Mouse (Mus musculus): ENCODE measurements around the gene Slc22a15. TPM values are rescaled to one million over a fixed set of nuclear protein-coding genes. Genes with fewer than 3 reads are reported as not detected.

Slc22a15 gene
- total RNA-seq (2017): 6.7 and 7.7 TPM in 2 replicates

DNA sequence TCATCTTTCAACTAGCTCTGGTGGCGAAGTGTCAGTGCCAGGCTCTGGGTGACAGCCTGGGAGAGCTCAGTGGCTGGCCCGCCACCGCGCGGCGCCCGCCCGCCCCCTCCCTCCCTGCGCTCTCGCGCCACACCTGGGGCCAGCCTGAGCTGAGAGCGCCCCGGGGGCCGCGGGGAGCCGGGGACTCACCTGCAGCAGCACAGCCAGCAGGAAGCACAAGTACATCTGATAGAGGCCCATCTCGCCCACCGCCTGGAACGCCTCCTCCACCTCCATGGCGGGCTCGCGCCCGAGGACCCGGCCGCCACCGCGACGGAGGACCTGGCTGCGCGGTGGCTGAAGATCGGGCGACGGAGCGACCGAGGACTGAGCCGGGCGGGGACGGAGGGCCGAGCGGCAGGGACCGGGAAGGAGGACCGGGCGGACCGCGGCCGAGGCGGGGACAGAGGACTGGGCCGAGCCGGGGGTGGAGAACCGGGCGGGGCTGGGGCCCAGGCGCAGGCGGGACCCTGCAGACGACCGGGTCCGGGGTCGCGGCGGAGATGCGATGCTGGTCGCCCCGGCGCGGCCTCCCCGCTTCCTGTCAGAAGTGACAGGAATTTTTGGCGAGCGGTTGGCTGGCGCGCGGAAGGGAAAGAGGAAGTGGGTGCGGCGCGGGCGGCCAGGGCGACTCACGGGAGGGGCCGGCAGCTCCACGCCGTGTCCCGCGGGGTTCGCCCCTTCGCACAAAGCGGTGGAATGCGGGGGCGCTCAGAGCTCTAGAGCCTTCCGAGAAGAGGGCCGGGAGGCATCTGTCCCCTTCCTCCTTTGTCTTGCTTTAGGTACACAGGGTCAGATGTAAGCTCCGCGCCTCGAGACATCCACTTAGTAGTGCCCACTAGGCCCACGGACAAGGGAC lies at the start of gene Slc22a15:
Slc22a15 (minus strand) TSS at position 611 of the 898 bp plus-strand sequence.
- peak; percentile 81 for ATAC-seq (replicated peaks; ENCODE audit: low read depth, poor library complexity, severe bottlenecking)

DNA sequence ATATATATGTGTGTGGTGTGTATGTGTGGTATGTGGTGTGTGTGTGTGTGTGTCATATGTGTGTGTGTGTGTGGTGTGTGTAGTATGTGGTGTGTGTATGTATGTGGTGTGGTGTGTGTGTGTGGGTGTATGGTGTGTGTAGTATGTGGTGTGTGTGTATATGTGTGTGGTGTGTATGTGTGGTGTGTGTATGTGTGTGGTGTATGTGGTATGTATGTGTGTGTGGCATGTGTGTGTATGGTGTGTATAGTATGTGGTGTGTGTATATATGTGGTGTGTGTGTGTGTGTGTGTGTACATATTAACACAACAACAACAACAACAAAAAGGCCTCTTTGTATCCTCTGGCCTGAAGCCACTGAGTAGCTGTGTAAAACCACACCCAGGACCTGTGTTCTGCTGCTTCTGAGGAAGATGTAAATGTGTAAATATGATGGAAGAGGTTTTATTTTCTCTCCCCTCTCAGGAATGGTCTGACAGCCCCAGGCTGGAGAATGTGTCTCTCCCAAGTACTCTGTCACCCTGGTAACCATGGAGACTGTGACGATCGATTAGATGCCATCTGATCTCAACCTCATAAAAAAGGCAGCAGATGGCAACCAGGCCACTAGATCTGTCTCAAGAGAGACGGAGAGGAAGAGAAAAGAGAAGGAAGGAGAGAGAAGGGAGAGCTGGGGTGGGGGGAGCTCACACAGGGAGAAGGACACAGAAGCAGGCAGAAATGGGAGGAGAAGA lies 42.7 kb upstream of the Slc22a15 start:
- ATAC-seq (replicated peaks; ENCODE audit: low read depth, poor library complexity, severe bottlenecking): no peak

DNA sequence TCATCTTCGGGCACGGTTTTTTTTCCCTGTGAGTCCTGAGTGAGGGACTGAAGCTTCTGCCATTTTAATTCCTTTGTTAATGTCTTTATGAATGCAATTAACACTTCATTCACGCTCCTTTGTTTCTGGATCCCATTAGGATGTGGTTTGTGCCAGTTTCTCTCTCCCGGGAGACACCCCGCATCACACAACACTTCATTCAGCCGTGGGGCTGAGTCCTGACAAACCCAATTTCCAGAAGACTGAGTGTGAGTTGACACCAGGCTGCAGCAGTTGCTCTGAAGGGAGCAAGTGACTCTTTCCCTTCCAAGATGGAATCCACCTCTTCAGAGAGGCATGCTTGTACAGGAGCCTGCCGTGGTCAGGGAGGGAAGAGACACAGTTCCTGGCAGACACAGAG lies 40.1 kb upstream of the Slc22a15 start:
- no peak for ATAC-seq (replicated peaks; ENCODE audit: low read depth, poor library complexity, severe bottlenecking)

DNA sequence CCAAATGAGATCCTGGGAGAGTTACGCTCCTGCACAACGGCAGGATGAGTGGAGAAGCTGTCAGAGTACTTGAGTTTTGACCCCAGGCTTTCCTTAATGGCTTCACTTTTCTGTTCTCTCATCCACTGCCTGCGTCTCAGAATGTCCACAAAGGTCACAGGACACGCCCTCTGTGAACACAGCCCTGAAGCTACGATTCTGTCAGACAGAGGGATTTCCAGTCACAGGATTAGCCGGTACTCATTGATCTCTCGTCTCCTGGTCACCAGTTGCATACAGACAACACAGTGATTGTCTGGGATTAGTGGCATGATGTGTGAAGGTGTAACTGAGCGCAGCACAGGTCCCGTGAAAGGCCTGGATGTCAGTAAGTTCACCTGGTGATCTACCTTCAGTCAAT lies 39.2 kb upstream of the Slc22a15 start:
- ATAC-seq (replicated peaks; ENCODE audit: low read depth, poor library complexity, severe bottlenecking): no peak

DNA sequence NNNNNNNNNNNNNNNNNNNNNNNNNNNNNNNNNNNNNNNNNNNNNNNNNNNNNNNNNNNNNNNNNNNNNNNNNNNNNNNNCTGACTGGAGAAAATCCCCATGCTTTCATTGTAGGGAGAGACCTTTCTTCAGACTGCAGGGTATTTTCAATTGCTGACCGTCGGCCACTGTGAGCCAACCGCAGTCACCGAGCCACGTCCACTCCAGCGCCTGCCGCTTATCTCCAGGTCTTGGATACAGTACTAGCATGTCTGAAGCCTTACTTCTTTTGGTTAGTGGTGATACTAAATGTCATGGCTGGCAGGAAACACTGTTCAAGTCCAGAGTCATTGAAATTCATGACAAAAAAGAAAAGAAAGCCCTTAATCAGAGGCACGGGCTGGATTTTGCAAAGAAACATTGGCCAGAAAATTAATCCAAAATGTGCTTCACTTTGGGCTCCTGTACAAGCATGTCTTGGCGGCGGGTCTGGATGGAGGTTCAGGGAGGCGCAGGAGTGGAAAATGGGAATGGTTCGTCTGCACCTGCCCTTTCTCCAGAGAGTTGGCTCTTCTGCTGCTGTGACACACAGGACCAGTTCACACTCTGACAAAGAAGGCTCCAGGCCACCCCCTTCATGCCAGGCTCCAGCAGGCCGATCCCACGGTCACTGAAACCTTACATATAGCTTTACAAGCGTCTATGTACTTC lies 37.0 kb upstream of the Slc22a15 start:
- no peak for ATAC-seq (replicated peaks; ENCODE audit: low read depth, poor library complexity, severe bottlenecking)

DNA sequence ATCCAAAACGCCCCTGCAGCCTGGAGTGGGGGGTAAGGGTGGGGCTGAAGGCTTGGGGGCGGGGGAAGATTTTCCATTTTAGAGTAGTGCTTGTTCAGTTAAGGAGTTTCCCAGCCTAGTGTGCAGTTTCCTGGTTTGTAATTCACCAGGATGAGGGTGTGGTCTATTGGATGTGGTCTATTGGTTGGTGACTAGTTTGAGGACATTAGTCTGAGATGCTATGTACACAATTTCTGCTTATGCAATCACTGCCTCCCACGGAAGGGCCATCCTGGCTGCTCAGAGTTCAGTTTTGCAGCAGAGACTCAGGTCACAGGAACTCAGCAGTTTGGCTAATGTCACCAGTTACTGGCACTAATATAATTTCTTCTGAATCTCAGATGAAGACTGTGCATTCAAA lies 33.8 kb upstream of the Slc22a15 start:
- no peak for ATAC-seq (replicated peaks; ENCODE audit: low read depth, poor library complexity, severe bottlenecking)

DNA sequence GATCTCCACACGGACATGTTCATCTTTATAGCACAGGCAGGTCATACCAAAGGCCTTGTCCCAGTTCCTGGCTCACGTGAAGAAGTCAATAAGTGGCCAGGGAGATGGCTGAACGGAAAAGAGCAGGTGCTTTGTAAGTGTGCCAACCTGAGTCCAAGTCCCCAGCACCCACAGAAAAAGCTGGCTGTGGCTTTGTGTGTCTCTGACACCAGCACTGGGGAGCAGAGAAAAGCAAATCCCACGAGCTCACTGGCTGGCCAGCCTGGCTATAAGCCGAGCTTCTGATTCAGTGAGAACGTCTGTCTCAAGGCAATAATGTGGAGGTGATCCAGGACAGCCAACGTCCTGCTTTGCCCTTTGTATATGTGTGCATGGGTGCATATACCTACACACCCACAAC lies 29.3 kb upstream of the Slc22a15 start:
- no peak for ATAC-seq (replicated peaks; ENCODE audit: low read depth, poor library complexity, severe bottlenecking)

DNA sequence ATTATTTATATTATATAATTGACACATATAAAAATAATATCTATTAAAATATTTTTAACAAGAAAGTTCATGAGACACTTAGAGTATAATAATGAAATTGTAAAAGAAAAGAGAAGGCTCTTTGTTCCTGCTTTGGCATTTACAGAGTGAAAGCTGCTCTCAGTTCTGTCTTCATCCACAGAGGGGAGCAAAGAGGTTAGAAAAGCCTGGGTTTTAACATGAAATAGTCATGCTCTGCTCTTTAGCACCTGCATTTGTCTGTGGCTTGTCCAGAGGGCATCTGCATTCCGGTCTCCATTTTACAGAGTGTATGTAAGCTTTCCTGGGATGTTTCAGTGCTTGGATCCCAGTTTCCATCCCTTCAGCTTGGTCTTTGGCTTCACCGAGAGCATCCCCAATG lies 28.3 kb upstream of the Slc22a15 start:
- no peak for ATAC-seq (replicated peaks; ENCODE audit: low read depth, poor library complexity, severe bottlenecking)

DNA sequence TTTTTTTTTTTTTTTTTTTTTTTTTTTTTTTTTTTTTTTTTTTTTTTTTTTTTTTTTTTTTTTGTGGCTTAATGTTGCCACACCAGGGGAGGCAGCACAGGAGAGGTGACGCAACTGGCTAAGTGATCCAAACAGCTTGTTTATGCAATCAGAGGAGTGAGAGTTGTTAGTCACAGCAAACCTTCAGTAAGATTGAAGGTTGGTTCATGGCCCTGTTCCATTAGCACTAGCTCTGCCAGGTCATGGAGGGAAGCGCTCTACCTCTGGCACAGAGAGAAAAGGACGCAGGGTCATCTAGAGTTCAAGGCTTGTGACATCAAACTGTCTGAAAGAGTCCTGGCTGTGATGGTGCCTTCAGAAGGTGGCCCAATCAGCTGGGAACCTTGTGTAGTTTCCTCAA lies 24.3 kb upstream of the Slc22a15 start:
- ATAC-seq (replicated peaks; ENCODE audit: low read depth, poor library complexity, severe bottlenecking): peak; percentile 92

DNA sequence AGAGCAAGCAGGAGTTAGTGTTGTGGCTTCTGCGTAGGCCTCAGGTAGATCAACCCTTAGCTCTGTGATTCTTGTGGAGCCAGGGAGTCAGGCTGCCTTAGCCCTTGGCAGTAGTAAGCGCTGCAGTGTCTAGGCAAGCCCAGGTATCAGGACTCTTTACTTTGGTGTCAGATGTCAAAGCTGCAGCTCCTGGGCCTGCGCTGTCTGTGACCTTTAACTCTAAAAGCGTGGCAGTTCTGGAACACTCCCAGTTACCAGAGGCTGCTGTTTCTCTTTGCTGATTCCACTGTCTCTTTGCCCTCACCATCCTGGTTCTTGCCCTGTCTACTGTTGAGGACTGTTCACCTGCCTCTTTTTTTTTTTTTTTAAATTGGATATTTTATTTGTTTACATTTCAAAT lies 23.0 kb upstream of the Slc22a15 start:
- no peak for ATAC-seq (replicated peaks; ENCODE audit: low read depth, poor library complexity, severe bottlenecking)

DNA sequence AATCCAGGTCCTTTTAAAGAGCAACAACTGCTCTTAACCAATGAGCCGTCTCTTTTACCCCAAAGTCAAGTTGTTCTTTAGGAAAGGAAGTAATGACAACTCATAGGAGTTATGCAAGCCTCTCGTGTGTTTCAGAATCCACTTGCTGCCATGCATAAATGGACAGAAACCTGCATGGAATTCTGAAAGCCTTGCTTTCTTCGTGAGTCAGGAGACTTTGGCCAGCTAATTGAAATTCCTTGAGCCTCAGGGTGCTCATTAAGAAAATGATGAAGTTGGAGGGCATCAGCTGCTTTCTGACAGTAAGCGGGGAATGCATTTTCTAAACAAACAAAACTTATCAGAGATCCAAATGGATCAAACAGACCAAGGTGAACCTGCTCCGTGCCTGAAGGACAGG lies 21.0 kb upstream of the Slc22a15 start:
- ATAC-seq (replicated peaks; ENCODE audit: low read depth, poor library complexity, severe bottlenecking): no peak

DNA sequence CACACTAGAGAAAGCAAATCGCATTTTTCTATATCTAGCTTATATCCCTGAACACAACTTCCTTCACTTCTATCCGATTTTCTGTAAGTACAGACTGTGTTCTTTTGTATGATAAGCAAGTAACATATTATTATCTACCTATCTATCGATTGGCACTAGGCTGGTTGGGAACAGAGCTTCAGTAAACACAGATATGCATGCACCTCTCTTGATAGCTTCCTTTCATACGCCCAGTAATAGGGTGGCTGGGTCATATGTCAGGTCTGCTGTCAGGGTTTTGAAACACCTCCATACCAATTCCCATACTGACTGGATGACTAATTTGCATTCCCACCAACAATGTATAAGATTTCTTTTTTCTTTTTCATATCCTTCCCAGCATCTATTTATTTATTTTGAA lies 16.2 kb upstream of the Slc22a15 start:
- ATAC-seq (replicated peaks; ENCODE audit: low read depth, poor library complexity, severe bottlenecking): no peak

DNA sequence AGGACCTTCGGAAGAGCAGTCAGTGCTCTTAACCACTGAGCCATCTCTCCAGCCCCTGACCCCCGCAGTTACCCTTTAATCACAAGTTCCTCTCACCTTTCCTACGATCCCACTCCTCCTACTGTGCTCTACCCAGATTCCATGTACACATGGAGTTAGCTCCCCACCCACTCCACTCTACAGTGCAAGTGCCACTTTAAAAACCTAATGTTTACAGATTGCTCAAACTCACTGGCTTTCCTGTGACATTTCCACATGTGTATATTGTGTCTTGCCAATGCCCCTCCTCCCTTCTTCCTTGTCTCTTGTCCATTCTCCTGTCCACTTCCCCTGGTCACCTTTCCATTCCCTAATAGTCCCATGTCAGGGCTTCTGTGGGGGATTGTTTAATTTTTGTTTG lies 15.6 kb upstream of the Slc22a15 start:
- ATAC-seq (replicated peaks; ENCODE audit: low read depth, poor library complexity, severe bottlenecking): no peak

DNA sequence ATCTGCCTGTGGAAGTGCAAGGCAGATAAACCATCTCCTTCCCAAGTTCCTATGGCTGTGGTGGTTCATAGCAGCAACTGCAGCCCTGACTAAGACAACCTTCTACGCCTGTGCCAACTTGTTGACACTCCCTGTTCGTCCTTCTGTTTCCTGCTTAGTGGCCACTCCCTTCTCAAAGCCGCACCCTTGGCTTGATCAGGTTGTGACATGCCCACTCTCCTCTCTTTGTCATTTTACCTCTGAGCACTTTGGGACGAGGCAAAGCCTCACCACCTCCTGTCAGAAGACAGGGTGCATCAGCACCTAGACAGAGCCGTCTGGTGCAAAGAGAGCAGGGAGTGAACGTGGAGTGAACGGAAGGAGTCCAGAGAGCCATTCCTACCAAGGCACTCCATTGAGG lies 14.9 kb upstream of the Slc22a15 start:
- ATAC-seq (replicated peaks; ENCODE audit: low read depth, poor library complexity, severe bottlenecking): peak; percentile 94

DNA sequence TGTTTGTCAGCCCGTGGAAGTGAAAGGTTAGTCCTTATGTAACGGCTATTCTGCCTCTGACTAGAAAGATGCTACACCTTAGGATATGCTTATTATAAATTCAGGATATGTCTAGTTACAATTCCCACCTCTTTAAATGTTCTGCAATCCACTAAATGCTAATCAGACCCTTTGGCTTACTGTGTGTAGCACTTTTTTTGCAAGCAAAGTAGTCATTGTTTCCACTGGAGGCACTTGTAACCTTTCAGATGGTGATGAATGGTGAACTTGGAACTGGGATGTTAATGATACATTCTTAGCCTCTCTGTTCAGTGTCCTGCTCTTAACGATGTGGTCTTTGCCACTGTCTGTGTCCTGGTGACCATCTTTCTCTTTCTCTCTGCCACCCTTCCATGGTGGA lies 12.1 kb upstream of the Slc22a15 start:
- ATAC-seq (replicated peaks; ENCODE audit: low read depth, poor library complexity, severe bottlenecking): no peak

DNA sequence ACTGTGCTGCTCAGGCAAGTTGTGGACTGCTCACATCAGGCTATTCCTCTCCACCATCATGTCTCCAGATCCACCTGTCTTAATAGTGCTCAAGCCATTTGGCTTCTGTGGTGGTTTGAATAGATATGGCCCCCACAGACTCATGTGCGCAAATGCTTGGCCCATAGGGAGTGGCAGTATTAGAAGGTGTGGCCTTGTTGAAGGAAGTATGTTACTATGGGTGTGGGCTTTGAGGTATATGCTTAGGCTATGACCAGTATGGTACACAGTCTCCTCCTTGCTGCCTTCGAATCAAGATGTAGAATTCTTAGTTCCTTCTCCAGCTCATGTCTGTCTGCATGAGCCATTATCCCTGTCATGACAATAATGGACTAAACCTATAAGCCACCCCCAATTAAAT lies 9.6 kb upstream of the Slc22a15 start:
- ATAC-seq (replicated peaks; ENCODE audit: low read depth, poor library complexity, severe bottlenecking): no peak

DNA sequence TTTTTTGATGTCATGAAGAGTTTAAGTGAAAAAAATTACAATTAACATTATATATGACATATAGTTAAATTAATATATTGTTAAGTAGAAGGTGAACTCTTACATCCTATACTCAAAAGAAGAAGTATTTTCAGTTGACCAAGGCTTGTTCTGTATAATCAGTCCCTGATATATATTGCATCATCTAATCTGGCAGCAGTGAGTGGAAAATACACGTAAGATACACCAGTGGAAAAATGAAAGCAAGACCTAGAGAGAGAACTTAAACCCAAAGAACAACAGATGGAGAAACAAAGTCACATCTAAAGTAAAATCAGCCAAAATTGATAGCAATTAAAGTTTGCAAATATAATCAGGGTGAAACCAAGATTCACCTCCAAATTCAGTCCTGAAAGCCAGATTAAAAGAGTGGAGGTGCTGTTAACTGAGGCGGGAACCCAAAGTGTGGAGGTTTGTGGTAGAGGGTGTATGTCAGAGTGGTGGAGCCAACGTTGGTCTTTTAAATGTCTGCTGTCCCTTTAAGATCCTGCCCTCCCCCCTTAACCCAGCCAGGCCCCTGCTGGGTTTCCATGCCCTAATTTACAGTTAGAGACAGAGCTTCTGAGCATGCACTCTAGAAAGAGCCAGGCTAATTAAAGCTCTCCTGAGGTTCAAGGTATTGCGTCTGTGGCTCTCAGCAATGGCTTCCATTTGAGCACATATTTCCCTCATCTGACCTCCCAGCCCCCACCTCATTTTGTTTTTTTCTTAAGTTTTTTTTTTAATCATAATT lies 5.0 kb upstream of the Slc22a15 start:
- ATAC-seq (replicated peaks; ENCODE audit: low read depth, poor library complexity, severe bottlenecking): no peak

DNA sequence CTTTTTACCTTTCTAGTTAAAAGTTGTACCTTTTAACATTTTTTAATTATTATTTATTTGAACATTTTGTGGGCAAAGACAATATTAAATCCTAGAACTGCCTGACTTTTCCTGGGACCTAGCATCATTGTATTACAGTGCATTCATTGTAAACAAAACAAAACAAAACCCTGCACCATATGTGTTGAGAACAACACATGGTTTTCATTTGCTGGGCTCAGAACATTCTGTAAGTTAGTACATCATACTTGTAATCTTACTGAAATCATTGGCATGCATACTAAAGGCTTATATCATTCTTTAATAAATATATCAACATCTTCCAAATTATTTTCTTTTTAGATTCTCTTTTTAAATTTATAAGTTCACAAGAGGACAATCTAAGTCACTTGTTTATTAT lies 2.4 kb upstream of the Slc22a15 start:
- no peak for ATAC-seq (replicated peaks; ENCODE audit: low read depth, poor library complexity, severe bottlenecking)

DNA sequence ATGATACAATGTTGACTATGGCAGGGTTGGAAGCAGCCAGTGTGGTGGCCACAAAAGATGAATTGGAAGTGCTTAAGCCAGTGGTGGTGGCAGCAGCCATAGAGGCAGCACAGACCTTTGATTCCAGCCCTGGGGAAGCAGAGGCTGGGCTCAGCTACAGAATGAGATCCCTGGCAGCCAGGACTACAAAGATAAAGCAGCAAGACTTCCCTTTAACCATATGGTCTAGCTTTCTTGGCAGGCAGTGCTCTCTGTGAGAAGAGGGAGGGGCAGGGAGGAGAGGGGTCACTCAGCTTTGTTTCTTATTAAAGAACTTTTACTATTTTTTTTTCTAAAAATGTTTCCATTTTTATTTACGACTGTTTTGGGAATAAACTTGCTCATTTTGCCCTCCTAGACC lies 1.4 kb upstream of the Slc22a15 start:
- ATAC-seq (replicated peaks; ENCODE audit: low read depth, poor library complexity, severe bottlenecking): peak; percentile 74

DNA sequence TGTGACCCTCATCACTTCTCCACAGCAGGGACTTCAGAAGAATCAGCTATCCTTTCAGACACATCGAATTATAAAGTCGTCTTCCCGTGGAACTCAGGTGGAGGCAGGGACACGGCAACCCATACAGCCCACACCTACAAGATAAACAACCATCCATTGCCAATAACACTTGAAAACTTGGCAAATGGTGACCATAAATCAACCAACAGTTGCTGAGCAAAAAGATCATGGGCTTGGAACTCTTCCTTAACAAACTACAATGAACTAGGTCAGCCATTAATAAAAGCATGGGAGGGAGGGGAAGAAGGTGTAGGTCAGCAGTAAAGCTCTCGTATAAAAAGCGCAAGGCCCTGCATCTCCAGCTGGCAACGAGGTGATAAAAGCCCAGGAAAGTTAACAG lies 1.9 kb downstream of the Slc22a15 start:
- no peak for ATAC-seq (replicated peaks; ENCODE audit: low read depth, poor library complexity, severe bottlenecking)
